Comparison of ENCODE assay signal across 8 mouse cellular contexts in the genomic region with DNA sequence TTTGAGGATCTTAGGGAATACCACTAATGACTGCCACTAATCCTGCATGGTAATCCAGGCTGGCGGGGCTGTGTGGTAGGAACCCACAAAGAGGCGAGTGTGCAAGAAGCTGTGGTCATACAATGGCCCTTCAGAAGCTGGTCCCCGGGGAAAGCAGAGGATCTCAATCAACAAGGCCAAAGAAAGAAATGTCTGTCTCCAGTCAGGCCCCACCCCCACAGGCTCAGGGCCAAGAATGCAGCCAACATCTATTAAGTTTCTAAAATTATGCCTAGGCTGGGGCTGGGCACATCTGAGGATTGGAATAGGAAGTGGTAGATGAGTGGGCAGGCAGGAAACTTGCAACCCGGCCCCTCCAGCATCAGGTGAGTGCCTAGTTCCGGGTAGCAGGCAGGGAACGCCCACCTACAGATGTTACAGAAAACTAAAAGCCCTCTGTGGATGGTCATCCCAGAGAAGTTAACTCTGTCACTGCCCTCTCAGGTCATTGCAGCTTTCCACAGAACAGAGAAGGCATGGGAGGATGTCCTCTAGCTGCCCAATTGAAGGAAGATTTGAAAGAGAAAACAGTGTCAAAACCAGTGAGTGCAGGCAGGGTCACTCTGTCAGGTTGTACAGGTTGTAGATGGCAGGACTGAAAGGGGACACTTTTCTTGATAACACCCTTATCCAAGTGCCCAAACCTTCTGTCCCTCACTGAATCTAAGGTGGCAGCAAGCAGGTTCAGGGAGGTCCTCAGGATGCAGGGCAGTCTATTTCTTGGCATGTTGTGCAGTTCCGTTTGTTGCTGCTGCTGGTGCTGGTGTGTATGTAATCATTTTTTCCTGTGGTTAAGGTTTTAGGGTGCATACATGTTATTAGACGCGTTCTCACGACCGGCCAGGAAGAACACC. TPM values are rescaled to one million over a fixed set of nuclear protein-coding genes. Genes with fewer than 3 reads are reported as not detected.
A peak's percentile ranks its signal among the peaks of the same experiment; 100 is the strongest.
DNase-seq lines count a peak whose midpoint lies in the region; ATAC-seq lines count a peak whose summit lies in the region.

No protein-coding gene starts in this region.

- no peaks in the 10 kb centered on the region for H3K9me3 ChIP-seq in forebrain, embryonic 10.5 days
- no peaks in the 10 kb centered on the region for H3K9me3 ChIP-seq in heart, embryonic 12.5 days (replicated peaks)
- no peaks in the 10 kb centered on the region for H3K9me3 ChIP-seq in neural tube, embryonic 15.5 days (replicated peaks)

- H3K4me3 ChIP-seq in forebrain, embryonic 10.5 days = no peak overlapping the region
- H3K4me3 ChIP-seq in heart, embryonic 12.5 days = no peak overlapping the region
- no peak overlapping the region for H3K4me3 ChIP-seq in neural tube, embryonic 15.5 days (replicated peaks)

- no peaks in the 10 kb centered on the region for H3K36me3 ChIP-seq in forebrain, embryonic 10.5 days (replicated peaks)
- no peaks in the 10 kb centered on the region for H3K36me3 ChIP-seq in heart, embryonic 12.5 days
- no peaks in the 10 kb centered on the region for H3K36me3 ChIP-seq in neural tube, embryonic 15.5 days

- H3K4me2 ChIP-seq in heart, embryonic 12.5 days = peak overlapping the region; percentile 24
- no peak overlapping the region for H3K4me2 ChIP-seq in neural tube, embryonic 15.5 days

- peaks cover 34% of the 10 kb centered on the region for H3K4me1 ChIP-seq in forebrain, embryonic 10.5 days
- peaks cover 46% of the 10 kb centered on the region for H3K4me1 ChIP-seq in heart, embryonic 12.5 days (replicated peaks)
- H3K4me1 ChIP-seq in neural tube, embryonic 15.5 days = peaks cover 12% of the 10 kb centered on the region

- 0 out of 2 replicates have a peak overlapping the region, but pooled peaks have one; percentile 44 for H3K27ac ChIP-seq in forebrain, embryonic 10.5 days
- peak overlapping the region; percentile 55 for H3K27ac ChIP-seq in heart, embryonic 12.5 days (ENCODE audit: poor library complexity, severe bottlenecking)
- peak overlapping the region; percentile 23; the same call in 1 of the 2 replicates for H3K27ac ChIP-seq in neural tube, embryonic 15.5 days (replicated peaks)

- DNase-seq in B cell, adult 2 months = peak; percentile 53 to 60
- DNase-seq in adrenal gland, adult 8-10 months = peak; percentile 36
- no peak for DNase-seq in forebrain, embryonic 10.5 days (ENCODE audit: extremely low spot score, low spot score)
- DNase-seq in kidney, postnatal 10 days = peak; percentile 81
- peak; percentile 70 to 75 for DNase-seq in lung, adult 18-20 months
- DNase-seq in thymus, postnatal 36 days = peak; percentile 26 to 45

- H3K9ac ChIP-seq in heart, embryonic 12.5 days = no peak overlapping the region
- H3K9ac ChIP-seq in neural tube, embryonic 15.5 days (replicated peaks) = no peak overlapping the region

- WGBS in forebrain, embryonic 10.5 days = 71% methylated on average over 11 of the region's 11 CpGs
- WGBS in heart, embryonic 12.5 days = 52% methylated on average over 11 of the region's 11 CpGs
- 63% methylated on average over 11 of the region's 11 CpGs for WGBS in neural tube, embryonic 15.5 days

- ATAC-seq in heart, embryonic 12.5 days (ENCODE audit: insufficient number of reproducible peaks, low FRiP score) = no peak
- ATAC-seq in neural tube, embryonic 15.5 days (ENCODE audit: low FRiP score) = no peak

- H3K27me3 ChIP-seq in forebrain, embryonic 10.5 days (ENCODE audit: poor library complexity, severe bottlenecking) = no peaks in the 10 kb centered on the region
- H3K27me3 ChIP-seq in heart, embryonic 12.5 days (replicated peaks) = no peaks in the 10 kb centered on the region
- no peaks in the 10 kb centered on the region for H3K27me3 ChIP-seq in neural tube, embryonic 15.5 days (replicated peaks)

RNA-seq across cellular contexts. Expression of a gene that starts 47.9 kb away (rescaled TPM):
- 10 to 100 TPM; 12.0 to 21.4 (median 14.6) TPM for total RNA-seq in adrenal gland, adult 8-10 months (2022)
- 64.9 and 67.0 TPM in 2 replicates for polyA plus RNA-seq in forebrain, embryonic 10.5 days (2016; fragmentation: Nextera tagmentation; extraction: Ambion mirVana)
- 38.7 and 39.4 TPM in 2 replicates for polyA plus RNA-seq in heart, embryonic 12.5 days (2016; fragmentation: Nextera tagmentation; extraction: Ambion mirVana)
- 104 and 107 TPM in 2 replicates for polyA plus RNA-seq in neural tube, embryonic 15.5 days (2015; fragmentation: Nextera tagmentation; extraction: Ambion mirVana)

RNA-seq across cellular contexts. Expression of a gene that starts 53.1 kb away (rescaled TPM):
- total RNA-seq in adrenal gland, adult 8-10 months (2022) = 10 to 100 TPM; 38.0 to 56.2 (median 46.3) TPM
- polyA plus RNA-seq in forebrain, embryonic 10.5 days (2016; fragmentation: Nextera tagmentation; extraction: Ambion mirVana) = 61.7 and 65.1 TPM in 2 replicates
- 63.6 and 64.5 TPM in 2 replicates for polyA plus RNA-seq in heart, embryonic 12.5 days (2016; fragmentation: Nextera tagmentation; extraction: Ambion mirVana)
- polyA plus RNA-seq in neural tube, embryonic 15.5 days (2015; fragmentation: Nextera tagmentation; extraction: Ambion mirVana) = 26.1 and 39.5 TPM in 2 replicates
